Comparison of ENCODE assay signal across 8 mouse cellular contexts in the genomic region with DNA sequence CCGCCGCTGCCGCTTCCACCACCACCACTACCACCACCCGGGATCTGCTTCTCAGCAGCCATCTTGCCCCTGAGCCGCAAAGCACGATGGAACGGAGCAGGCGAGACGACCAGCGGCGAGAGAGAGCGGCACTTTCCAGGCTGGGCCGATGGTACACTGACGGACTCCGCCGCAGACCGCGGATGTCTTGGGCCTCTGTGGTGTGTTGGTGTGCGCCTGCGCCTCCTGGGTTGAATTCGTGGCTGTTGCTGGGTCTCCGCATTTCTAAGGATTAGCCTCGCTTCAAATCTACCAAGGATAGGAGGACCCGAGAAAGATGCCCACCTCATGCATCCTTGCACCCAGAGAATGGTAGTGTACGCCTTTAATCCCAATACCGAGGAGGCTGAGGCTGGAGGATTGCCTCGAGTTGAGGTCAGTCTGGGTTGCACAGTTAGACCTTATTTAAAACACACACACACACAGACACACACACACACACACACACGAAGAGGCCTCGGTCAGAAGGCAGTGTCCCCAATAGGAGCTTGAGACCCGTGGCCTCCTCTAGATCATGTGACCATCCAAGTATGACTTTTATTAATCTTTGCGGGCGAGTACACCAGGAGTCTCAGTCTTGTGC. TPM values are rescaled to one million over a fixed set of nuclear protein-coding genes. Genes with fewer than 3 reads are reported as not detected.
DNase-seq lines count a peak whose midpoint lies in the region; ATAC-seq lines count a peak whose summit lies in the region.

Srp68 (minus strand) TSS at position 173 of the 622 bp plus-strand sequence.

- 4% methylated on average over 32 of the region's 32 CpGs for WGBS in hindbrain, embryonic 14.5 days

- peak; percentile 98 for ATAC-seq in hindbrain, embryonic 14.5 days (ENCODE audit: low FRiP score)

- peaks cover 15% of the 10 kb centered on the region for H3K4me1 ChIP-seq in hindbrain, embryonic 14.5 days (replicated peaks; ENCODE audit: control insufficient read depth, insufficient read depth, low read length)

- H3K9ac ChIP-seq in hindbrain, embryonic 14.5 days, result peak within 1 kb of the TSS; percentile 93

- H3K27me3 ChIP-seq in hindbrain, embryonic 14.5 days (ENCODE audit: control insufficient read depth, insufficient read depth, low read length), result no peaks in the 10 kb centered on the region

- H3K4me2 ChIP-seq in hindbrain, embryonic 14.5 days (replicated peaks), result peak within 1 kb of the TSS; percentile 93

- peaks cover 32% of the 10 kb centered on the region for H3K36me3 ChIP-seq in hindbrain, embryonic 14.5 days (replicated peaks; ENCODE audit: control insufficient read depth, insufficient read depth)

- H3K4me3 ChIP-seq in hindbrain, embryonic 14.5 days (replicated peaks; ENCODE audit: low read length), result peak within 1 kb of the TSS; percentile 93

- H3K27ac ChIP-seq in hindbrain, embryonic 14.5 days, result peak within 1 kb of the TSS; percentile 89

- H3K9me3 ChIP-seq in hindbrain, embryonic 14.5 days (ENCODE audit: control insufficient read depth, low read length), result no peaks in the 10 kb centered on the region

- DNase-seq in R1 (ENCODE audit: low read depth, low spot score), result peak; percentile 90
- DNase-seq in cerebellum, postnatal 25 days, result peak; percentile 94 to 96
- peak; percentile 86 to 88 for DNase-seq in frontal cortex, postnatal 25 days (ENCODE audit: low spot score in 2 of 2)
- peak; percentile 94 for DNase-seq in hindbrain, embryonic 14.5 days (ENCODE audit: low spot score)
- DNase-seq in layer of hippocampus, postnatal 36 days, result peak; percentile 94 to 96
- DNase-seq in lung, postnatal 36 days, result peak; percentile 96
- DNase-seq in retina, postnatal 1 day, result peak; percentile 98
- peak; percentile 91 for DNase-seq in urinary bladder, adult 18-20 months (ENCODE audit: low spot score in 2 of 2)

RNA-seq across cellular contexts. Expression of gene Srp68, which starts in this region (rescaled TPM):
- 52.0 and 54.0 TPM in 2 replicates for polyA plus RNA-seq in hindbrain, embryonic 14.5 days (2014; fragmentation: Nextera tagmentation; extraction: Ambion mirVana)
- total RNA-seq in layer of hippocampus, postnatal 36 days (2021), result 10 to 100 TPM; 60.7 to 66.0 TPM

Comparison
In these comparisons a context has a peak if more than half of its experiments do, and no peak if none do; other contexts are left out.
1. Peak in every context shown above with its lines: DNase-seq, ATAC-seq, H3K4me3 ChIP-seq and H3K27ac ChIP-seq.